Mouse (Mus musculus) brain, adult 10 weeks (tissue): ENCODE data around the gene Entr1. TPM values are rescaled to one million over a fixed set of nuclear protein-coding genes. Genes with fewer than 3 reads are reported as not detected.

Experiments
- polyA plus RNA-seq: library from polyadenylated mRNA; stranded (reverse); fragments of 350-450 nt; fragmentation: Illumina TruSeq; extraction: RNeasy Lipid Tissue Mini Kit (QIAGEN cat#74804); gene quantifications from one replicate; pipeline ENCODE4 v1.2.3, GENCODE M21; 2015; ENCODE audit warnings: low read depth, low replicate concordance

Gene Entr1
- polyA plus RNA-seq: 131 TPM

GRCm38 (mm10) chr2:26389154-26389690 lies at the start of gene Entr1, which contains the start of gene Pmpca:
TSS of gene Entr1 (minus strand) at chr2:26389316.
TSS of gene Pmpca (plus strand) at chr2:26389339.

GRCm38 (mm10) chr2:26408515-26409356 lies 19.6 kb upstream of the Entr1 start, which contains the start of gene Inpp5e:
TSS of gene Inpp5e (minus strand) at chr2:26409203.

GRCm38 (mm10) chr2:26380131-26380771 lies 8.9 kb downstream of the Entr1 start, which contains the start of gene Snapc4:
TSS of gene Snapc4 (minus strand) at chr2:26380653.

GRCm38 (mm10) chr2:26360772-26361171 lies 28.3 kb downstream of the Entr1 start, which contains the start of gene Card9:
TSS of gene Card9 (minus strand) at chr2:26360918.

GRCm38 (mm10) chr2:26351358-26352290 lies 37.5 kb downstream of the Entr1 start, which contains the start of gene Dnlz:
TSS of gene Dnlz (minus strand) at chr2:26352110.

Other genes starting within 250 kb of the Entr1 start
- gene Lhx3, start 181.0 kb downstream of the Entr1 start, polyA plus RNA-seq: 0.30 TPM
- gene Qsox2, start 151.8 kb downstream of the Entr1 start, polyA plus RNA-seq: 18.2 TPM
- gene Ccdc187, start 94.8 kb downstream of the Entr1 start, polyA plus RNA-seq: 2.7 TPM
- 41.0 TPM for gene Gpsm1, start 73.8 kb downstream of the Entr1 start, polyA plus RNA-seq
- 30.2 TPM for gene Dnlz, start 37.2 kb downstream of the Entr1 start, polyA plus RNA-seq
- gene Card9, start 28.4 kb downstream of the Entr1 start, polyA plus RNA-seq: 2.3 TPM
- gene Snapc4, start 8.7 kb downstream of the Entr1 start, polyA plus RNA-seq: 45.4 TPM
- gene Pmpca, start within 50 bp of the Entr1 start, polyA plus RNA-seq: 81.1 TPM
- 18.1 TPM for gene Inpp5e, start 19.9 kb upstream of the Entr1 start, polyA plus RNA-seq
- 26.0 TPM for gene Sec16a, start 55.9 kb upstream of the Entr1 start, polyA plus RNA-seq
- 7.8 TPM for gene Notch1, start 127.3 kb upstream of the Entr1 start, polyA plus RNA-seq
- gene Egfl7, start 190.7 kb upstream of the Entr1 start, polyA plus RNA-seq: 88.0 TPM
- not detected for gene Gm20532, start 197.3 kb upstream of the Entr1 start, polyA plus RNA-seq
- 1.7 TPM for gene Agpat2, start 215.1 kb upstream of the Entr1 start, polyA plus RNA-seq
- 82.0 TPM for gene Fam69b, start 239.1 kb upstream of the Entr1 start, polyA plus RNA-seq